Mouse (Mus musculus): ENCODE measurements around the gene Prss53.

DNA sequence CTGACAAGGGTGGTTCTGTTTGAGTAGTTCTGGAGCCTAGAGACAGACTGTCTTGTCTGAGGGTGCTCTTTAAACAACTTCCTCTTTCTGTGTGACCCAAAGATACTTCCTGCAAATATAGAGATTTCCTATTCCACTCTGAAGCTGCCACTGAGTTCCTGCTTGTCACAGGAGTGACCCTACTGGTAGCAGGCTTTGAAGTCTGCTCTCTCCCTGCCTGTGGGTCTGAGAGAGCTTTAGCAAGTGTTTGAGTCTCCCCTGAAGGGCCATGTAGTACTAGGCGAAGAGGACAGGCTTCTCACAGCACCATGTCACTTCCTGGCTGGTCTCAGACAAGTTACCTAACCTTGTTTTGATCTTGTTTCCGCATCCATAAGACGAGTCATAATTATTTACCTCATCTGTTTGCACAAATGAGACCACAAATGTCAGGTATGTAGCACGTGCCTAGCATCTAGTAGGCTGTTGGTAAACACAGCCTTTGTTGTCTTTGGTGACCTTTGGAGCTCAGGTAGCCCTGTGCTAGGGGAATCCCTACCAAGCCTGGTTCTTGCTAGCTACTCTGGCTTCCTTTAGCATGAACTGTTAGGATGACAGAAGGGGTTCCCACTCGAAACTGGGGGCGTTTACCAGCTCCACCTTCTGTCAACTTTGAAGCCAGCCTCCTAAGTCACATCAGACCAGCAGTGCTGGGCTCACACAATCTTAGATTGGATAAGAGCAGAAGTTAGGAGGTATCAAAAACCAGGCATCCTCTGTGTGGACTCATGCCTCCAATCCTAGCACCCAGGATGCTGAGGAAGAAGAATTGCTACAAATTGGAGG lies 31.9 kb upstream of the Prss53 start:
- TF ChIP-seq CTCF (IDR thresholded peaks at IDR 0.05; ENCODE audit: insufficient read depth, low read depth, low read length), result no peak
- TF ChIP-seq POLR2A (IDR thresholded peaks at IDR 0.05; ENCODE audit: insufficient read depth, low read depth, low read length), result no peak

Data from olfactory bulb, adult 2 months (tissue).